Mouse (Mus musculus) E14TG2a.4 (cell line): ENCODE data around the gene Dnajc6.

Source experiments
- CTCF ChIP-seq: conservative IDR thresholded peaks from 2 replicates; pipeline ENCODE4 v1.5.1; 2014; ENCODE audit warnings: low read length
- NANOG ChIP-seq: IDR thresholded peaks from 2 replicates; pipeline ENCODE4 v1.6.1; 2014; ENCODE audit warnings: borderline replicate concordance, low read length, mixed read lengths
- POU5F1 ChIP-seq: IDR thresholded peaks from 2 replicates; pipeline ENCODE4 v1.6.1; 2014; ENCODE audit warnings: low read length, borderline replicate concordance

GRCm38 (mm10) chr4:101452829-101453228 lies 43.6 kb upstream of the Dnajc6 start:
- TF ChIP-seq CTCF (no peak), NANOG (no peak), POU5F1 (no peak)
